Mouse (Mus musculus): ENCODE results near the gene Zcchc14.

Gene Zcchc14

GRCm38 (mm10) chr8:121663101-121663500 lies 10.4 kb upstream of the Zcchc14 start:
- no peak for DNase-seq

GRCm38 (mm10) chr8:121661631-121662357 lies 9.1 kb upstream of the Zcchc14 start:
- DNase-seq, result peak; percentile 73 to 81

GRCm38 (mm10) chr8:121660602-121661001 lies 7.9 kb upstream of the Zcchc14 start:
- peak; percentile 72 to 77 for DNase-seq

GRCm38 (mm10) chr8:121654966-121655494 lies 2.3 kb upstream of the Zcchc14 start:
- no peak for DNase-seq

GRCm38 (mm10) chr8:121654131-121654530 lies 1.4 kb upstream of the Zcchc14 start:
- DNase-seq, result no peak

DNA sequence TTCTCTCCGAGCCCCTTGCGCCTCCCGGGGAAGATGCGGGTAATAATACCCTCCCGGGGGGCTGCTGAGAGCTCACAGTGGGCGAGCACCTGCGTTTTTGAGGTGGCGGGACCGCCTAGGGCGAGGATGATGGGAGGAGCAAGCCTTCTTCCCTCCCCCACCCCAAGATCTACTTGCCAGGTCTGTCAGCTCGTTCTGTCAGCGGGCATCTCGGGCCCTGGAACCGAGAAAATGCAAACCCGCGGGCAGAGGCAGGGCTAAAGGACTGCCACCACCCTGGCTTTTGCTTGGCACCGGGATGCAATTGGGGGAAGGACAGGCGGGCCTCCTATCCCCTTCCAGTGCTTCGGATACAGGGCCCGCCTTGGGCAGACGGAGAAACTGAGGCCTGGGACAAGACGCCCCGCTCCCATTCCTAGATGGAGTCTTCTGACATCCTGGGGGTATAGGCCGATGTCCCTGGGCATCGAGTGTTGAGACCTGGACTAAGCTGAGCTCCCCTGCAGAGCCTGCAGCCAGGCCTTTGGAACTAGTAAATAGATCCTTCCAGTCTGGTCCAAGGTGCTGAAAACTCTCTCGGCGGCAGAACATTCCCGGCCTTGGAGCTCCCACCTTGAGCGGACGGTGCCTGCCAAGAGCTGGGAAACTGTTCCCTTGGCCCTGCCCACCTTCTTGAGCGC lies 779 bp upstream of the Zcchc14 start:
- peak; percentile 47 to 56 for DNase-seq

- DNase-seq, result peak; percentile 49 to 66
These were observed 783 bp downstream of the Zcchc14 start for GRCm38 (mm10) chr8:121651874-121652361.

- DNase-seq, result peak in 1 of 2 experiments; percentile 47
These were observed 1.3 kb downstream of the Zcchc14 start for GRCm38 (mm10) chr8:121651308-121651873.

GRCm38 (mm10) chr8:121650389-121651307 lies 2.1 kb downstream of the Zcchc14 start:
- DNase-seq, result peak; percentile 55 to 67

GRCm38 (mm10) chr8:121649904-121650303 lies 2.8 kb downstream of the Zcchc14 start:
- DNase-seq, result peak; percentile 61 to 72

DNA sequence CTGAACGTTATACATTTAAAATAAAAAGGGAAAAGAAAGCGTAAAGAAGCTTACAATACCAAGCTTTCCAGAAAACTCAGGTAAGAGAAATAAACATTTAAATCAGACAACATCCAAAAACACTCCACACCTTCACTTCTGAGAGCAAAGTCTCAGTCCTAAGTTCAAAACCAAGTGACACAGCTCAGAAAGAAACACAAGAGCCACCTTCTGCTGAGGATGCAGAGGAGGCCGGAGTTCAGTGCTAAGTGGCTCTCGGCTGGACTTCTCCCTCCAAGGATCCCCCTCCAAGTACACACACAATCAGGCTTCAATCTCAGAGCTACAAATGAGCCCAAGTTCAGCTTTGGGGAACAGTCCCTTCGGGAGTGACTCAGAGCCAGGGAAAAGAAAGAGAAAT lies 3.3 kb downstream of the Zcchc14 start:
- DNase-seq, result peak; percentile 58

- peak in 1 of 2 experiments; percentile 53 for DNase-seq
These were observed 4.2 kb downstream of the Zcchc14 start for GRCm38 (mm10) chr8:121648451-121648850.

DNA sequence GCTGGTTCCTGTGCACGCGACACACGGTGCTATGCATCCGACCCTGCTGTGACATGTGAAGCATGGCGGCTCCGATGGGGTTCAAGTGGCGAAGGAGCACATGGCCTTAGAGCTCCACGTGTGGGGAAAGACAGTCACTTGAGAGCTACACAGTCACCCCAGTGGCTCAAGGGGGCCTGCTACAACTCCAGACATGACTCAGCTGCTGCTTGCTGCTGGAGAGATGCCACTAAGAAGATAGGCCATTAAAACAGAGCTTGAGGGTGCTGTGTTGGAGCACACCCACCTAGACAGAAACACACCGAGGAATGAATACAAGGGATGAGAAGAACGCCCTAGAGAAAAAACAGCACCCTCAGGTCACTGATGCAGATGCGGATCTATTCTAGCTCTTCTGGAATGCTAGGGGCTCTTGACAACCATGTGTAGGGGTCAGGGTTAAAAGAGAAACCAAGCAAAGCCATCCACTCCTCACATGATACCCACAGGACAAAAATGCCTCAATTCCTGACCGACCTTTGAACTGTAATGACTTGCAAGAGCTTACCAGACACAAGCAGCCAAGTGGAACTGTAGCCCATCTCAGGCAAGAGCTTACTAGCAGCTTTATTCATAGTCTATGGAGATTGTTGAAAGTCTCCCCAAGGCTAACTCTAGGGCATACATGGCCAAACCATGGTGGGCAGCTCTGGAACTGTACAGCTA lies 5.0 kb downstream of the Zcchc14 start:
- peak; percentile 57 to 91 for DNase-seq

DNA sequence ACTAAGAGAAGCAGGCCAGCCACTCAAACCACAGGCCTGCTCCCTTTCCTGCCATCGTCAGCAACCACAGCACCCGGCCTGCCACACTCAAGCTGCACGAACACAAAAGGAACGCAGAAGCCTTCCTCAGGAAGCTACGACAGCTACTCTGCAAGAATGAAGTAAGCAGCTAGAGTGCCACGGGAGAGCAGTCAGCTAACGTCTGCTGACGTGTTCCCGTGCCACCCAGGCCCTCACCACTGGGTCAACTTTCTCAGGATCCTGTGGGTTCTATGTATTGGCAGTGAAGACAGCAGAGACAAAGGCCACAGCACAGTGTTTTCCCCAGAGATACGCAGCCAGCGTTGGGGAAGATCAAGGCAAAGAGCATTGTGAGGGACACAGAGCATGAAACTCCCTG lies 9.3 kb downstream of the Zcchc14 start:
- no peak for DNase-seq

- no peak for DNase-seq
These were observed 9.9 kb downstream of the Zcchc14 start for GRCm38 (mm10) chr8:121642804-121643203.

GRCm38 (mm10) chr8:121636180-121636579 lies 16.5 kb downstream of the Zcchc14 start:
- no peak for DNase-seq

GRCm38 (mm10) chr8:121635534-121635933 lies 17.2 kb downstream of the Zcchc14 start:
- DNase-seq, result peak; percentile 81 to 88

DNA sequence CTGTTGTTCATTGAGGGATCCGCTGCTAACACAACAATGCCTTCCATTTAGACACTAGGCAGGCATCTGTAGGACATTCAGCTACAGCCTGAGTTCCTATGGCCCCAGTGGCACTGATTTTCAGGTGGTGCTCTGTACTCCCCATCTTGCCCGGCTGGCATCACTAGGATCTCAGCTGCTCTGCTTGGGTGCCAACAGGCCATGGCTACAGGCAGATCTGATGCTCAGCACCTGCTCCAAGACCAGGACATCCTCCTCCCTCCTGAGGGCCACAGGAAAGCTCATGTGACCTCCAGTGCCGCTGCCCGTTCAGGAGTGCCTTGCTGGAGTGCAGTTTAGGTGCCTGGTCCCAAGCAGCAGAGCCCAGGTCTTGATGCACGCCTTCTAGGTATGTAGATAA lies 20.3 kb downstream of the Zcchc14 start:
- DNase-seq, result no peak

DNA sequence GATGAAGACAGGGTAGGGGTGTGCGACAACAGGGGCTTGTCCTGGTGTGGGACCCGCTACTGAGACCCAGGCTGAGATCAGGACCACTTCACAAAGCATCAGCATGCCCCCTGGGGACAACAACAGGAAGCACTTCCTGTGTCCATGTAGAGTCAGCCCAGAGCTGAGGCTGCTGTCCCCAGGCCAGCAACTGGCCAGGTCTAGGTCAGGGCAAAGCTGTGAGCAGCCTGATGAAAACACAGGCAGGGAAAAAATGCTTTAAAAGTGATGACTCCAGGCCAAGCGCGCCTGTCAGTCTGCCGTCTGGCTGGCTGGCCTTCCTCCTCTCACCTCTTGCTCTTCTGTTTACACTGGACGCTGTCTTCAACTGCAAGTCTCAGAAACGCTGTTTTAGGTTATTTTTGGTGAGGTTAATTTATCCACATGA lies 21.0 kb downstream of the Zcchc14 start:
- DNase-seq, result peak; percentile 73 to 85

- no peak for DNase-seq
These were observed 24.0 kb downstream of the Zcchc14 start for GRCm38 (mm10) chr8:121628681-121629080.

DNA sequence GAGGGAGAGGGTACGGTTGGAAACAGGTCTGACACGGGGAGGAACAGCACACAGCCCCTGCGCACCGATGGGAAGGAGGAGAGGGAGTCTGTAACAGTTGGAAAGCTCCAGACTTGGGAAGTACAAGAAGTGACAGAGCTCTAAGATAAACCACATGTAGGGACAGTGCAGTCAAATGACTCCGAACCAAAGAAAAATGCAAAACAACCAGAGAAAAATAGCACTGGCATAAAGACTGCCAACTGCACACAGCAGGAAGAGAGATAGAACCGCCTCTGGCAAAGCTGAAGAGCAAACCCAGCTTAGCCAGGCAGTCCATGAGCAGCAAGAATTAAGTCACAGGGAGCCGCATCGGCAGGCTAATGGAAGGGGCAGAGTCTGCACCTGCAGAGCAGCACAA lies 29.7 kb downstream of the Zcchc14 start:
- no peak for DNase-seq

DNA sequence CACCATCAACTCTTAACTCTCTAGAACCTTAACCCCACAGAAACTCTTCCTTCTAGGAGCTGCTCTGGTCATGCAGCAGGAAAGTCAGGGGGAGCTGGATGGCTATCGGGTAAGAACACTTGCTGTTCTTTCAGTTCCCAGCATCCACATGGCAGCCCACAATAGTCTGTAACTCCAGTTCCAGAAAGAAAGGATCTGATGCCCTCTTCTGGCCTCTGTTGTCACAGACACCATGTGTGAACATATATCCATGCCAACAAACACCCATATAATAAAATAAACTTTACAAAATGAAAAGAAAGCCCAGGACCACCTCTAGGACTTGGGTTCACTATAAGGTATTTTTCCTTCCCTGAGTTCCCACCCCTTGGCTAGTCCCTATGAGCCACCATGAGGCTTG lies 30.8 kb downstream of the Zcchc14 start:
- peak in 1 of 2 experiments; percentile 41 for DNase-seq
